Mouse (Mus musculus): ENCODE data around the gene Panx3. TPM values are rescaled to one million over a fixed set of nuclear protein-coding genes. Genes with fewer than 3 reads are reported as not detected.
A peak's percentile ranks its signal among the peaks of the same experiment; 100 is the strongest.

Panx3 gene
- polyA plus RNA-seq, 1 experiment = 0.02 TPM

- Histone ChIP-seq H3K4me2 (ENCODE audit: low read depth) (peak overlapping the region; percentile 82), H3K36me3 (ENCODE audit: control insufficient read depth, insufficient read depth) (no peaks in the 10 kb centered on the region), H3K27me3 (ENCODE audit: control insufficient read depth, insufficient read depth, insufficient read length) (no peaks in the 10 kb centered on the region), H3ac (ENCODE audit: control insufficient read depth, insufficient read length) (no peak overlapping the region), H3K79me2 (ENCODE audit: control insufficient read depth, insufficient read depth) (no peaks in the 10 kb centered on the region), H3K4me3 (peak overlapping the region; percentile 50)
- TF ChIP-seq USF1 (IDR thresholded peaks at IDR 0.05; ENCODE audit: low read depth) = no peak
These were observed 54.7 kb downstream of the Panx3 start for GRCm38 (mm10) chr9:37614316-37614715.

GRCm38 (mm10) chr9:37613911-37614280 is 55.1 kb downstream of the Panx3 start:
- Histone ChIP-seq H3K4me3 (peak overlapping the region; percentile 50), H3K27me3 (ENCODE audit: control insufficient read depth, insufficient read depth, insufficient read length) (no peaks in the 10 kb centered on the region), H3K79me2 (ENCODE audit: control insufficient read depth, insufficient read depth) (no peaks in the 10 kb centered on the region), H3K4me2 (ENCODE audit: low read depth) (peak overlapping the region; percentile 82), H3ac (ENCODE audit: control insufficient read depth, insufficient read length) (no peak overlapping the region), H3K36me3 (ENCODE audit: control insufficient read depth, insufficient read depth) (no peaks in the 10 kb centered on the region)
- TF ChIP-seq TCF12 (IDR thresholded peaks at IDR 0.05; ENCODE audit: insufficient read depth, poor library complexity, severe bottlenecking) (no peak), MYOD1 (IDR thresholded peaks at IDR 0.05; ENCODE audit: control insufficient read depth in 1 of 3, insufficient read length in 2 of 3, low read depth in 2 of 3) (no peak), POLR2AphosphoS2 (IDR thresholded peaks at IDR 0.05; ENCODE audit: insufficient read length, low read depth) (no peak), MAX (IDR thresholded peaks at IDR 0.05; ENCODE audit: low read depth) (no peak), CEBPB (IDR thresholded peaks at IDR 0.05; ENCODE audit: insufficient read depth, poor library complexity, severe bottlenecking) (no peak), REST (IDR thresholded peaks at IDR 0.05; ENCODE audit: insufficient read depth, insufficient read length) (no peak), POLR2A (IDR thresholded peaks at IDR 0.05; ENCODE audit: insufficient read length, low read depth) (no peak), E2F4 (IDR thresholded peaks at IDR 0.05; ENCODE audit: insufficient read depth) (no peak), SRF (IDR thresholded peaks at IDR 0.05; ENCODE audit: control insufficient read depth, insufficient read length, low read depth) (no peak), MYOG (IDR thresholded peaks at IDR 0.05; ENCODE audit: control insufficient read depth in 1 of 3, insufficient read depth in 1 of 3, insufficient read length in 2 of 3, low read depth in 2 of 3) (no peak), TCF3 (IDR thresholded peaks at IDR 0.05; ENCODE audit: insufficient read length, low read depth) (no peak), USF1 (IDR thresholded peaks at IDR 0.05; ENCODE audit: low read depth) (no peak)

GRCm38 (mm10) chr9:37613182-37613910 is 55.7 kb downstream of the Panx3 start, which contains the start of gene Spa17:
Gene Spa17, minus strand, starts transcription at chr9:37613722.
- peak within 1 kb of the TSS; percentile 9 for H3ac ChIP-seq (ENCODE audit: control insufficient read depth, insufficient read length)

More at GRCm38 (mm10) chr9:37613182-37613910, 55.7 kb downstream of the Panx3 start, which contains the start of gene Spa17:
- TF ChIP-seq MAX (IDR thresholded peaks at IDR 0.05; ENCODE audit: low read depth) = no peak
- TF ChIP-seq MYOG (IDR thresholded peaks at IDR 0.05; ENCODE audit: control insufficient read depth in 1 of 3, insufficient read depth in 1 of 3, insufficient read length in 2 of 3, low read depth in 2 of 3) = no peak
- no peak for TF ChIP-seq CEBPB (IDR thresholded peaks at IDR 0.05; ENCODE audit: insufficient read depth, poor library complexity, severe bottlenecking)
- TF ChIP-seq POLR2AphosphoS2 (IDR thresholded peaks at IDR 0.05; ENCODE audit: insufficient read length, low read depth) = no peak
- Histone ChIP-seq H3K4me2 (ENCODE audit: low read depth) (peak within 1 kb of the TSS; percentile 82), H3K36me3 (ENCODE audit: control insufficient read depth, insufficient read depth) (no peaks in the 10 kb centered on the region), H3K4me3 (peak within 1 kb of the TSS; percentile 50), H3K27me3 (ENCODE audit: control insufficient read depth, insufficient read depth, insufficient read length) (no peaks in the 10 kb centered on the region), H3K79me2 (ENCODE audit: control insufficient read depth, insufficient read depth) (no peaks in the 10 kb centered on the region)

Other genes with a start within 250 kb of the Panx3 start
- gene Robo3, start 236.0 kb downstream of the Panx3 start, polyA plus RNA-seq (2012; fragmentation: generic; extraction: Trizol) = 0.01 TPM
- gene Msantd2, start 179.9 kb downstream of the Panx3 start, polyA plus RNA-seq (2012; fragmentation: generic; extraction: Trizol) = 4.0 TPM
- gene Esam, start 141.2 kb downstream of the Panx3 start, polyA plus RNA-seq (2012; fragmentation: generic; extraction: Trizol) = 0.04 TPM
- gene Vsig2, start 130.0 kb downstream of the Panx3 start, polyA plus RNA-seq (2012; fragmentation: generic; extraction: Trizol) = not detected
- gene Nrgn, start 116.3 kb downstream of the Panx3 start, polyA plus RNA-seq (2012; fragmentation: generic; extraction: Trizol) = 0.42 TPM
- gene Siae, start 113.5 kb downstream of the Panx3 start, polyA plus RNA-seq (2012; fragmentation: generic; extraction: Trizol) = 0.60 TPM
- gene Spa17, start 55.5 kb downstream of the Panx3 start, polyA plus RNA-seq (2012; fragmentation: generic; extraction: Trizol) = 2.7 TPM
- 93.3 TPM for gene Tbrg1, start 11.9 kb downstream of the Panx3 start, polyA plus RNA-seq (2012; fragmentation: generic; extraction: Trizol)
- gene Olfr160, start 47.0 kb upstream of the Panx3 start, polyA plus RNA-seq (2012; fragmentation: generic; extraction: Trizol) = not detected
- not detected for gene Olfr874, start 75.9 kb upstream of the Panx3 start, polyA plus RNA-seq (2012; fragmentation: generic; extraction: Trizol)
- not detected for gene Olfr875, start 102.6 kb upstream of the Panx3 start, polyA plus RNA-seq (2012; fragmentation: generic; extraction: Trizol)
- not detected for gene Olfr876, start 133.8 kb upstream of the Panx3 start, polyA plus RNA-seq (2012; fragmentation: generic; extraction: Trizol)
- gene Olfr877, start 185.0 kb upstream of the Panx3 start, polyA plus RNA-seq (2012; fragmentation: generic; extraction: Trizol) = not detected
- not detected for gene Olfr145, start 227.5 kb upstream of the Panx3 start, polyA plus RNA-seq (2012; fragmentation: generic; extraction: Trizol)
- not detected for gene Olfr878, start 248.6 kb upstream of the Panx3 start, polyA plus RNA-seq (2012; fragmentation: generic; extraction: Trizol)